Mouse (Mus musculus): ENCODE results near the gene Mtor. TPM values are rescaled to one million over a fixed set of nuclear protein-coding genes. Genes with fewer than 3 reads are reported as not detected.

The Mtor gene
- polyA plus RNA-seq, 1 experiment from 2014 or later, result 11.5 TPM

GRCm38 (mm10) chr4:148570138-148570537 lies 121.7 kb downstream of the Mtor start:
- Histone ChIP-seq H3K9ac (ENCODE audit: low read length) (no peak overlapping the region), H3K4me3 (ENCODE audit: low read length) (no peak overlapping the region), H3K4me1 (ENCODE audit: control insufficient read depth, insufficient read depth, low read length) (no peaks in the 10 kb centered on the region), H3K27me3 (ENCODE audit: control insufficient read depth, insufficient read depth, low read length) (no peaks in the 10 kb centered on the region), H3K9me3 (replicated peaks; ENCODE audit: control insufficient read depth, low read length) (no peaks in the 10 kb centered on the region), H3K27ac (ENCODE audit: low read length) (no peak overlapping the region), H3K4me2 (ENCODE audit: low read depth, low read length) (no peak overlapping the region), H3K36me3 (ENCODE audit: control insufficient read depth, insufficient read depth) (peaks cover 92% of the 10 kb centered on the region)
- WGBS, result 89% methylated on average over 10 of the region's 10 CpGs
- ATAC-seq (replicated peaks; ENCODE audit: extremely low read depth, insufficient read depth, low FRiP score), result no peak

- peaks cover 93% of the 10 kb centered on the region for H3K36me3 ChIP-seq (ENCODE audit: control insufficient read depth, insufficient read depth)
- H3K4me2 ChIP-seq (ENCODE audit: low read depth, low read length), result no peak overlapping the region
- no peak overlapping the region for H3K9ac ChIP-seq (ENCODE audit: low read length)
- no peaks in the 10 kb centered on the region for H3K27me3 ChIP-seq (ENCODE audit: control insufficient read depth, insufficient read depth, low read length)
- H3K9me3 ChIP-seq (replicated peaks; ENCODE audit: control insufficient read depth, low read length), result no peaks in the 10 kb centered on the region
- no peak for ATAC-seq (replicated peaks; ENCODE audit: extremely low read depth, insufficient read depth, low FRiP score)
- no peaks in the 10 kb centered on the region for H3K4me1 ChIP-seq (ENCODE audit: control insufficient read depth, insufficient read depth, low read length)
- H3K4me3 ChIP-seq (ENCODE audit: low read length), result no peak overlapping the region
- 96% methylated on average over 9 of the region's 9 CpGs for WGBS
- H3K27ac ChIP-seq (ENCODE audit: low read length), result no peak overlapping the region
Measured at GRCm38 (mm10) chr4:148570693-148571295, 122.4 kb downstream of the Mtor start.

GRCm38 (mm10) chr4:148573222-148573621 lies 124.8 kb downstream of the Mtor start:
- Histone ChIP-seq H3K9ac (ENCODE audit: low read length) (no peak overlapping the region), H3K27me3 (ENCODE audit: control insufficient read depth, insufficient read depth, low read length) (no peaks in the 10 kb centered on the region), H3K9me3 (replicated peaks; ENCODE audit: control insufficient read depth, low read length) (no peaks in the 10 kb centered on the region), H3K4me2 (ENCODE audit: low read depth, low read length) (no peak overlapping the region), H3K4me1 (ENCODE audit: control insufficient read depth, insufficient read depth, low read length) (no peaks in the 10 kb centered on the region), H3K4me3 (ENCODE audit: low read length) (no peak overlapping the region), H3K27ac (ENCODE audit: low read length) (no peak overlapping the region), H3K36me3 (ENCODE audit: control insufficient read depth, insufficient read depth) (peaks cover 87% of the 10 kb centered on the region)
- ATAC-seq (replicated peaks; ENCODE audit: extremely low read depth, insufficient read depth, low FRiP score), result no peak
- 83% methylated on average over 7 of the region's 7 CpGs for WGBS

- 77% methylated on average over 9 of the region's 9 CpGs for WGBS
- Histone ChIP-seq H3K9ac (ENCODE audit: low read length) (no peak overlapping the region), H3K27ac (ENCODE audit: low read length) (no peak overlapping the region), H3K4me3 (ENCODE audit: low read length) (no peak overlapping the region), H3K36me3 (ENCODE audit: control insufficient read depth, insufficient read depth) (peaks cover 52% of the 10 kb centered on the region), H3K9me3 (replicated peaks; ENCODE audit: control insufficient read depth, low read length) (no peaks in the 10 kb centered on the region), H3K27me3 (ENCODE audit: control insufficient read depth, insufficient read depth, low read length) (no peaks in the 10 kb centered on the region), H3K4me2 (ENCODE audit: low read depth, low read length) (no peak overlapping the region), H3K4me1 (ENCODE audit: control insufficient read depth, insufficient read depth, low read length) (no peaks in the 10 kb centered on the region)
- ATAC-seq (replicated peaks; ENCODE audit: extremely low read depth, insufficient read depth, low FRiP score), result no peak
Measured at GRCm38 (mm10) chr4:148580765-148581164, 132.4 kb downstream of the Mtor start.

GRCm38 (mm10) chr4:148581422-148581821 lies 133.0 kb downstream of the Mtor start:
- no peak overlapping the region for H3K27ac ChIP-seq (ENCODE audit: low read length)
- 89% methylated on average over 5 of the region's 5 CpGs for WGBS

GRCm38 (mm10) chr4:148583257-148583656 lies 134.8 kb downstream of the Mtor start:
- Histone ChIP-seq H3K27ac (ENCODE audit: low read length) (no peak overlapping the region), H3K4me3 (ENCODE audit: low read length) (no peak overlapping the region), H3K4me1 (ENCODE audit: control insufficient read depth, insufficient read depth, low read length) (no peaks in the 10 kb centered on the region), H3K36me3 (ENCODE audit: control insufficient read depth, insufficient read depth) (peaks cover 34% of the 10 kb centered on the region), H3K4me2 (ENCODE audit: low read depth, low read length) (no peak overlapping the region), H3K9me3 (replicated peaks; ENCODE audit: control insufficient read depth, low read length) (no peaks in the 10 kb centered on the region), H3K27me3 (ENCODE audit: control insufficient read depth, insufficient read depth, low read length) (no peaks in the 10 kb centered on the region), H3K9ac (ENCODE audit: low read length) (no peak overlapping the region)
- ATAC-seq (replicated peaks; ENCODE audit: extremely low read depth, insufficient read depth, low FRiP score), result no peak
- WGBS, result 32% methylated on average over 4 of the region's 4 CpGs

More at GRCm38 (mm10) chr4:148581422-148581821, 133.0 kb downstream of the Mtor start:
- H3K9me3 ChIP-seq (replicated peaks; ENCODE audit: control insufficient read depth, low read length), result no peaks in the 10 kb centered on the region
- no peaks in the 10 kb centered on the region for H3K4me1 ChIP-seq (ENCODE audit: control insufficient read depth, insufficient read depth, low read length)
- peaks cover 46% of the 10 kb centered on the region for H3K36me3 ChIP-seq (ENCODE audit: control insufficient read depth, insufficient read depth)
- H3K27me3 ChIP-seq (ENCODE audit: control insufficient read depth, insufficient read depth, low read length), result no peaks in the 10 kb centered on the region
- no peak overlapping the region for H3K9ac ChIP-seq (ENCODE audit: low read length)
- H3K4me2 ChIP-seq (ENCODE audit: low read depth, low read length), result no peak overlapping the region
- ATAC-seq (replicated peaks; ENCODE audit: extremely low read depth, insufficient read depth, low FRiP score), result no peak
- no peak overlapping the region for H3K4me3 ChIP-seq (ENCODE audit: low read length)

- no peak overlapping the region for H3K4me3 ChIP-seq (ENCODE audit: low read length)
- no peak for ATAC-seq (replicated peaks; ENCODE audit: extremely low read depth, insufficient read depth, low FRiP score)
- no peak overlapping the region for H3K27ac ChIP-seq (ENCODE audit: low read length)
- H3K4me2 ChIP-seq (ENCODE audit: low read depth, low read length), result no peak overlapping the region
- peaks cover 4% of the 10 kb centered on the region for H3K4me1 ChIP-seq (ENCODE audit: control insufficient read depth, insufficient read depth, low read length)
- peaks cover 3% of the 10 kb centered on the region for H3K36me3 ChIP-seq (ENCODE audit: control insufficient read depth, insufficient read depth)
- WGBS, result 60% methylated on average over 9 of the region's 9 CpGs
- no peak overlapping the region for H3K9ac ChIP-seq (ENCODE audit: low read length)
- no peaks in the 10 kb centered on the region for H3K27me3 ChIP-seq (ENCODE audit: control insufficient read depth, insufficient read depth, low read length)
- no peaks in the 10 kb centered on the region for H3K9me3 ChIP-seq (replicated peaks; ENCODE audit: control insufficient read depth, low read length)
Measured at GRCm38 (mm10) chr4:148586648-148587047, 138.2 kb downstream of the Mtor start.

- ATAC-seq (replicated peaks; ENCODE audit: extremely low read depth, insufficient read depth, low FRiP score), result no peak
- no peak overlapping the region for H3K27ac ChIP-seq (ENCODE audit: low read length)
- WGBS, result 49% methylated on average over 9 of the region's 9 CpGs
- no peaks in the 10 kb centered on the region for H3K9me3 ChIP-seq (replicated peaks; ENCODE audit: control insufficient read depth, low read length)
- no peaks in the 10 kb centered on the region for H3K27me3 ChIP-seq (ENCODE audit: control insufficient read depth, insufficient read depth, low read length)
- peaks cover 18% of the 10 kb centered on the region for H3K4me1 ChIP-seq (ENCODE audit: control insufficient read depth, insufficient read depth, low read length)
- no peak overlapping the region for H3K9ac ChIP-seq (ENCODE audit: low read length)
- no peak overlapping the region for H3K4me3 ChIP-seq (ENCODE audit: low read length)
- H3K4me2 ChIP-seq (ENCODE audit: low read depth, low read length), result no peak overlapping the region
- H3K36me3 ChIP-seq (ENCODE audit: control insufficient read depth, insufficient read depth), result peaks cover 2% of the 10 kb centered on the region
Measured at GRCm38 (mm10) chr4:148588793-148589192, 140.4 kb downstream of the Mtor start.

GRCm38 (mm10) chr4:148589565-148589964 lies 141.2 kb downstream of the Mtor start:
- Histone ChIP-seq H3K27me3 (ENCODE audit: control insufficient read depth, insufficient read depth, low read length) (no peaks in the 10 kb centered on the region), H3K27ac (ENCODE audit: low read length) (no peak overlapping the region), H3K9me3 (replicated peaks; ENCODE audit: control insufficient read depth, low read length) (no peaks in the 10 kb centered on the region), H3K9ac (ENCODE audit: low read length) (no peak overlapping the region), H3K4me1 (ENCODE audit: control insufficient read depth, insufficient read depth, low read length) (peaks cover 18% of the 10 kb centered on the region), H3K4me2 (ENCODE audit: low read depth, low read length) (no peak overlapping the region), H3K4me3 (ENCODE audit: low read length) (no peak overlapping the region), H3K36me3 (ENCODE audit: control insufficient read depth, insufficient read depth) (peaks cover 10% of the 10 kb centered on the region)
- no peak for ATAC-seq (replicated peaks; ENCODE audit: extremely low read depth, insufficient read depth, low FRiP score)
- 74% methylated on average over 7 of the region's 8 CpGs for WGBS
